Mouse (Mus musculus) layer of hippocampus, postnatal 36 days (tissue): ENCODE results near the gene Fbxw18. TPM values are rescaled to one million over a fixed set of nuclear protein-coding genes. Genes with fewer than 3 reads are reported as not detected.
"Not testable (repeated sequence)": the region's sequence is repeated elsewhere in the genome, so short reads cannot be mapped to it uniquely, and the experiment has no call there.

Source experiments
- DNase-seq, 2 experiments: peaks; one replicate each; pipeline ENCODE4 v3.0.0; 2022
- total RNA-seq, 2 experiments: library from RNA; stranded (reverse); gene quantifications; 2 replicates each; pipeline ENCODE4 v1.2.3; 2021

Gene Fbxw18
- not detected for total RNA-seq

- not testable (repeated sequence) for DNase-seq
Observed at GRCm38 (mm10) chr9:109702600-109702999, at the start of gene Fbxw18. Gene Fbxw18 (minus strand): TSS chr9:109702700.

- DNase-seq, result not testable (repeated sequence)
Observed at GRCm38 (mm10) chr9:109745989-109746388, 43.5 kb upstream of the Fbxw18 start, which contains the start of gene Fbxw26. Gene Fbxw26 (minus strand): TSS chr9:109746089.

GRCm38 (mm10) chr9:109685299-109685698 lies 17.2 kb downstream of the Fbxw18 start:
- DNase-seq, result peak; percentile 14 to 25

DNA sequence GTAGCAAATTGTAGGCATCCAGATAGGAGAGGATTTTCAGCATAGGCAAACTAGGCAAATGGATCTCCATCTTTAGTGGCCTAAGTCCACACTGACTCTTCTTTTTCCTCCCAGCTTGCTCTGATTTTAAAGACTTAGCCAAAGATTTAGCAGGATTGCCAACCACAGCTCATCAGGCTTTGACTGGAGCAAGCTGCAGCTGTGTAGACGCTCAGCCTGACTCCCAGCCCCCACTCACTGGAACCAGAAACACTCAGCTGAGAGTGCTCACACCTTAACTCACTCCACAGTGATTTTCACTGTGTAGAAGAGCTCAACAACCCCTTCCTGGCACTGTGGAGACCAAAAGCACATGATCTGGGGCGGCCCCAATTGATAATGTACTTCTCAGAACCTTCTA lies 37.9 kb downstream of the Fbxw18 start, which contains the start of gene Fbxw25:
Gene Fbxw25, minus strand, starts transcription at position 101 of the 400 bp plus-strand sequence.
- not testable (repeated sequence) for DNase-seq

Other genes with a start within 250 kb of the Fbxw18 start
- not detected for gene Fbxw19, start 206.8 kb downstream of the Fbxw18 start, total RNA-seq
- not detected for gene Fbxw15, start 134.4 kb downstream of the Fbxw18 start, total RNA-seq
- gene Fbxw24, start 76.6 kb downstream of the Fbxw18 start, total RNA-seq, result not detected
- not detected for gene Fbxw25, start 38.0 kb downstream of the Fbxw18 start, total RNA-seq
- gene Fbxw26, start 43.4 kb upstream of the Fbxw18 start, total RNA-seq, result not detected
- gene Fbxw27, start 88.0 kb upstream of the Fbxw18 start, total RNA-seq, result not detected
- gene Spink8, start 109.6 kb upstream of the Fbxw18 start, total RNA-seq, result 10 to 100 TPM; 60.4 to 73.2 TPM
- 10 to 100 TPM in 1 of 2 experiments, 1 to 10 TPM in 1; 8.3 to 10.1 TPM for gene Nme6, start 130.0 kb upstream of the Fbxw18 start, total RNA-seq
- gene Camp, start 146.9 kb upstream of the Fbxw18 start, total RNA-seq, result not detected
- 1 to 10 TPM; 4.4 to 5.0 TPM for gene Cdc25a, start 172.9 kb upstream of the Fbxw18 start, total RNA-seq
- 100 to 1,000 TPM; 555 to 604 TPM for gene Map4, start 228.8 kb upstream of the Fbxw18 start, total RNA-seq